Mouse (Mus musculus) adrenal gland, adult (tissue): ENCODE measurements around the gene Trim11.

Experiments used
- DNase-seq, 2 experiments: peaks; one replicate each; pipeline ENCODE4 v3.0.0; 2022 to 2023; ENCODE audit warnings: low spot score in 1 of 2; ENCODE audit not compliant: inconsistent age in 2 of 2

Trim11 gene

DNA sequence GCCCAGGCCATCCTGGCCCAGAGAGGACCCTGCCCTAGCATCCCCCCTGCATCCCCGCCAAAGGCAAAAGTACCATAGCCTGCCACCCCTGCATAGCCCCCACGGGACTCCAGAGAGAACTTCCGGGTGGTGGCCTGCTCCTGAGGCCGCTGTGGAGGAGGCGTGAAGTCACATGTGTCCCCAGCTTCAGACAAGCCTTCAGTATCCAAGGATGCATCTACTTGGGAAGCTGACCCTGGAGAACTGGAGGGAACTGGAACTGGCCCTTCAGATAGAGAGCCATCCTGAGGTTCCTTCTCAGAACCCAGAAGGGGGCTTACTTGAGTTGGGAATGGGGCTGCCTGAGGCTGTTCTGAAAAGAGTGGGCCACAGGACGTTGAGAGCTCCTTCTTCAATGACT, 21.9 kb downstream of the Trim11 start:
- DNase-seq: no peak

- DNase-seq: no peak
Measured at GRCm38 (mm10) chr11:59000635-59001034, 22.7 kb downstream of the Trim11 start.

DNA sequence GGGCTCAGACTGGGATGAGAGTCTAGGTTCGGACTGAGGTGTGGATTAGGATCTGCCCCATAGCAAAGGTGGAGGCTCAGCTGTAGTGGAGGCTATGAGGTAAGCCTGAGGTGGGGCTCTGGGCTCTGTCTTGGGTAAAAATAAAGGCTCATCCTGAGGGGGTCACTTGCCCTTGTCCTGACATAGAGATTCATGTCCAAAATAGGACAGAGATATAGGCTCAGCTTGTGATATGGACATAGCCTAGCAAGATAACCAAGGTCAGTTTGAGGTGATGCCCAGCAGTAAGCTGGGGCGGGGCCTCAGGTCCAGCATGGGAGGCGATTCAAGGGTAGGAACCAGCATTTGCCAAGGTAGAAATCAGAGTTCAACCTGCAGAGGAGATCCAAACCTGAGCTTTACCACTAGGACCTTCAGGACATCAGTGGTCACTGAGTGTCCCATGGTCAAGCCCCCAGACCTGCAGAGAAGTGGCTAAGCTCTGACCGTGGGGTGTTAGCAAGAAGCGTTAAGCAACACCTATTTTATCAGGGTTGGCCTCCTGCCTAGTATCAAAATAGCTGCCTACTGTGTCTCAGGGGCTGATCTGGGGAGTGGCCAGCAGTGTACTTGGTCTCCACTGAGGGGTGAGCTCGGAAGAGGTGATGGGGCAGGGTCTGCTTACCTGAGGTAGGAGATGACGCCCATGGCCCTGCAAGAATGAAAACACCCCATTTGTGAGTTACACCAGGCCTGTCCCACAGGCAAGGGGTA, 24.6 kb downstream of the Trim11 start:
- no peak for DNase-seq

DNA sequence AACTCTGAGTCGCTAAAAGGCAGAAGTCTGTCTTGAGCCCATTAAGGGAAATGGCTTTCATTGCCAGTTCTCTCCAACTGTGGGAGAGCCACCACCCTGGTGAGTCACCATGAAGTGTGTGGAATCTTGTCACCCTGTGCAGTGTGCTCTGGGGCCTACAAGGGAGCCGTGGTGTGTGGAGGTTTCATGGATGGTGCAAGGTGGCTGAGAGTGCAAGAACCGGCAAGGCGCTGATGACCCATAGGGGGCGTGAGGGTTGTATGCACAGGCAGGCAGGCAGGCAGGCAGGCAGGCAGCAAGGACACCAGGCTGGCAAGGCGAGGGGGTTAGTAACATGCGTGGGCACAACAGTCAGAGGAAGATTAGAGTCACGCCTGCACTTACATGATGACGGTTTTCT, 37.2 kb downstream of the Trim11 start:
- DNase-seq: peak; percentile 57 to 83

DNA sequence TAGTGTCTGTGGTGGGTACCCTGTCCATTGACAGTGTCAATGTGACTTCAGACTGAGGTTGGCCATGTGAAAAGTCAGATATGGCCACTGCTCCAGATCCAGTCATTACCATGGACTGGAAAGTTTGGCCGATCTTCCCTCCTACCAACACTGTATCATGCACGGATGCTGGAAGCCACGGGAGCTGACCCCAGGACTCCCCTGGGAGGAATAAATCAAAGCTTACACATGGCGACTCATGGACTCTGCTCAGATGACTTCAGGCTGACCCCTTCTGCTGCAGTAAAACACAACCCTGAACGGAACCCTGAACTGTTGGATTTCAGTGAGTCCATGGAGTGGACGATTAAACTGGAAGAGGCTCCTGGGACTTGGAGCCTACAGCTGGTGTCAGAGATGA, 48.5 kb downstream of the Trim11 start:
- no peak for DNase-seq

DNA sequence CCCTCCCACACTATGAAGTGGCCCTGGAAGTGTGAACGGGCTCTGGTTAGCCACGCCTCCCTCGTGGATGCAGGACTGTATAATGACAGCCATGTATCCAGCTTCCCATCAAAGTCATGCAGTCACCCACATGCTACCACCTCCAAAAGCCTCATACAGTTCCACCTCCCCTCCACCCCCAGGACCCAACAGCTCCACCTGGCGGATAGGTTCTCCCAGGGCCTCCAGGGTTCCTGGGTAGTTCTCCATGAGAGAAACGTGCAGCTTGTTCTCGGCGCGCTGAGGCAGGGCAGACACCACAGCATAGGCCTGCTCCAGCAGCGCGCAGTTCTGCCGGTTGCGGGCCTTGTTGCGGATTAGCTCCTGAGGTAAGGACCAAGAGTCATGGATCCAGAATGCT, 51.1 kb downstream of the Trim11 start:
- no peak for DNase-seq
